Mouse (Mus musculus) adrenal gland, adult 2 months (tissue): ENCODE measurements around the gene Hsd17b1. TPM values are rescaled to one million over a fixed set of nuclear protein-coding genes. Genes with fewer than 3 reads are reported as not detected.
"Not testable (repeated sequence)": the region's sequence is repeated elsewhere in the genome, so short reads cannot be mapped to it uniquely, and the experiment has no call there.

Experiments
- DNase-seq: peaks from one replicate; pipeline ENCODE4 v3.0.0; 2021
- polyA plus RNA-seq: library from polyadenylated mRNA; depleted of rRNA; stranded (reverse); fragments of >200 nt; gene quantifications from 2 replicates; pipeline ENCODE4 v1.2.3, GENCODE M21; 2012
- total RNA-seq, 2 experiments: library from RNA; stranded (reverse); gene quantifications; 2 replicates each; pipeline ENCODE4 v1.2.3; 2021

Hsd17b1 gene
- total and polyA plus RNA-seq, 3 experiments = 1.1 to 2.5 (median 2.1) TPM

DNA sequence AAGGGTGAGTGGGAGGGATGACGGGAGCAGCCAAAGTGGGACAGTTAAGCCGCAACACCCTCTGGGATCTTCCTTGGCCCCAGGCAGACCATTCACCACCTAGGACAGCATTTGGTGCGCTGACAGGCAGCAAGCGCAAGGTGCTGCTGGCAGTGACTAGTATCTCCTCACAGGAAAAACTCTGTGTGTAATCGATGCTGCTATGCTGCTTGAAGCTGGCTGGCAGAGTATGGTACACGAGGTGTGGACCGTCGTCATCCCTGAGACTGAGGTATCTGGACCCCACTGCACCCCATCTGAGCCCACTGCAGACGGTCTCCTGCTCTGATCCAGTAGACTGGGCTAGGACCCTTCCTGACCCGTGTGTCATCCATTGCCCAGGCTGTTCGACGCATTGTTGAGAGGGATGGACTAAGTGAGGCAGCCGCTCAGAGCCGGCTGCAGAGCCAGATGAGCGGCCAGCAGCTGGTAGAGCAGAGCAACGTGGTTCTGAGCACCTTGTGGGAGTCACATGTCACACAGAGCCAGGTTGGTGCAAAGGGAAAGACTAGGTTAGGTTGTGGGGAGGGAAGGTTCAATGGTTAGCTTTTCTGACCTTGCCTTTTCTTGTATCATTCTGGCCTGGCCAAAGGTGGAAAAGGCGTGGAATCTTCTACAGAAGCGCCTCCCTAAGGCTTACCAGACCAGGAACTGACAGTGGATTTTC, 7.6 kb downstream of the Hsd17b1 start:
- DNase-seq = peak; percentile 8

DNA sequence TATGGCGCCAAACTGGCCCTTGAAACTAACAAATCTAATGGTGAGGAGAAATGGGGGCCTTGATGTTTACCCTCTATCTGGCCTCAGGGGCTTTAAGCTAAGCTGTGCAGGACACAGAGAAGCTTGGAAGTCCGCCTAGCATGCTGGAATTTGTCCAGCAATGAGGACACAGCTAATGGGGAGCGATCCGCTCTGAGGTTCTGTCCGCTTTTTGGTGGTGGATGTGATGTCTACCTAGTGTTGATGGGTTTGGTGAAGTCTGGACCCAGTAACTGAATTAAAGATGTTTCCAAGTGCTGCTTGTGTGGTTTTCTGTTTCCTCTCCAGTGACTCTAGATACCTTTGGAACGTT, 8.1 kb downstream of the Hsd17b1 start:
- peak; percentile 25 for DNase-seq

DNA sequence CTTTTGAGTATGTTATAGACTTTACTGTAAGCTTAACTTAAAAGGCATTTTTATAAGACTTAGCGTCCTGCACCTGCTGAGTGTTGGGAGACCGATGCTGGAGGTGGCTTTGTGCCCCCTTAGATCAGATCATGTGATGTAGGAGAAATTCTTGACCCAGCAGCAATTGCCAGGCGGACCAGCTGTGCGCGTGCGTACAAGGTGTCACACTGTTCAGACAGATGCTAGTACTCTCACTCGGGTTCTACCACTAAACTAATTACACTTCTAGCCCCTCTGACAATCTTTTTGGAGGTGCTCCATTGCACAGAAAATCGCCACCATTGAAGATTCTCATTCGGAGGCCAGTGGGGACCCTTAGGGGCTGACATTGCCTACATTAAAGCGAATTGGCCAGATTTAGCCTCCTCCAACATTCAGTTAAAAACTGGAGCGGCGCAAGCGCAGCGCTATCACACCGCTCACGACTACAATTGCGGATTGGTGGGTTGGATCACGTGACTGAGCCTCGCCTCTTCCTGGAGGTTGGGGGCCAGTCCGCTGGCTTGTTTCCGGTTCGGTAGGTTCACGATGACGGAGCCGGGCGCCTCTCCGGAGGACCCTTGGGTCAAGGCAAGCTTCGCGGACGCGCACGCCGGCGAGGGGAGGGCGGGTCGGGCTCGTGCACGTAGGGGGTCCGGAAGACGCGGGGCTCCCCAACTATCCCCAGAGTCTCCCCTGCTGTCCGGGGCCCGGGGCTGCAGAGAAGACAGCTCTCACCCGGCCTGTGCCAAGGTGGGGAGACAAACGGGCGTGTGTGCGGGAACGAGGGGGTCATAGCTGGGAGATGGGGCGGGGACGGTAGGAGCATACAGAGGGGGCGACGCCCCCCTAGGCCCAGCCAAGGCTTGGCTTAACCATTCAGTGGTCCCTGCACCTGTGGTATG, 8.8 kb downstream of the Hsd17b1 start, which contains the start of gene Mlx:
Mlx (plus strand) TSS at position 522 of the 926 bp plus-strand sequence.
- peak; percentile 94 for DNase-seq

DNA sequence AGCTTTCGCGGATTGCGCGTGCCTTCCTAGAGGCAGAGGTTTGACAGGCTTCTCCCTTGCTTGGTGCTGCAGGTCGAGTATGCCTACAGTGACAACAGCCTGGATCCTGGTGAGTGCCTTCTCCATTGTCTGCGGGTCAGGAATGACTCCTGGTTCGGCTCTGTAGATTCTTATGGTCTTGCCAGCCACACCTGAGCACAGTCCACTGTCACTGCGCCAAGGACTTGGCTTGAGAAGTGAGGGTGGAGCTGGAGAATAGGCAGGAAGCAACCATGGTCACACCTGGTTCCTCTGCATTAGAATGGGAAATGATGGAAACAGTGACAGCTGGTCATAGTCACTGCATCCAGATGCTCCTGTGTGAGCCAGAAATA, 9.5 kb downstream of the Hsd17b1 start:
- DNase-seq = no peak

DNA sequence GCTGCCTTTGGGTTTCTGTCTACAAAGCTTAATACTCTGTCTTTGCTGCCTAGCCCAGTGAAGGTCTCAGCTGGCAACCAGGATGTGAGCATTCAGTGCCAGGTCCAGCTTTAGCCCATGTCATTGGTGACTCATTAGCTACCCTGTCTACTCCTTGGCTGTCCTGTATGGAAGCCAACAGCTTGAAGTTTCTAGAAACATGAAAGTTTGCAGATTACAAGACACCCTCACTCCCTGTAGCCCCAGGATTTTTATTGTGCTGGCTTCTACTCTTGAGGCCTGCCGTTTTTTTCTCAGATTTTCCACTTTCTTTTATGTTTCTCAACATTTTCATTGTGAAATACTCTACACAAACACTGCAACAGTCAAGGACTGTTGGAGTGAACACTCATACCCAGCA, 11.7 kb downstream of the Hsd17b1 start:
- peak; percentile 70 for DNase-seq

DNA sequence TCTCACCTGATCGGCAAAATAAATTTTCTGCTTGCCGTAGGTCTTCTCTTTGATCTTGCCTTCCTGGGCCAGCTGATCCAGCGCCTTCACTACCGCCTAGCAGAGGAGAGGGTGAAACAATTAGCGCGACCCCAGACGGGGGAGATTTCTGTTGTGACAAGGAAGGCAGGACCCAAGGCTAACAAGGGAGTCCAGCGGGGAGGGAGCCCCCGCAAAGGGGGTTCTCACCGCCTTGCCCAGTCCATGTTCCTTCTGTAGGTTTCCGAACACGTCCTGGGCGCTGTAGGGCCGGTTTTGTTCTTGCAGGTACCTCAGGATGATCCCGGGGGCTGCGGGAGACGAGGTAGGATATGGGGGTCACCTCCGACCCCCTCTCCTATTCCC, 16.7 kb downstream of the Hsd17b1 start:
- DNase-seq = no peak

DNA sequence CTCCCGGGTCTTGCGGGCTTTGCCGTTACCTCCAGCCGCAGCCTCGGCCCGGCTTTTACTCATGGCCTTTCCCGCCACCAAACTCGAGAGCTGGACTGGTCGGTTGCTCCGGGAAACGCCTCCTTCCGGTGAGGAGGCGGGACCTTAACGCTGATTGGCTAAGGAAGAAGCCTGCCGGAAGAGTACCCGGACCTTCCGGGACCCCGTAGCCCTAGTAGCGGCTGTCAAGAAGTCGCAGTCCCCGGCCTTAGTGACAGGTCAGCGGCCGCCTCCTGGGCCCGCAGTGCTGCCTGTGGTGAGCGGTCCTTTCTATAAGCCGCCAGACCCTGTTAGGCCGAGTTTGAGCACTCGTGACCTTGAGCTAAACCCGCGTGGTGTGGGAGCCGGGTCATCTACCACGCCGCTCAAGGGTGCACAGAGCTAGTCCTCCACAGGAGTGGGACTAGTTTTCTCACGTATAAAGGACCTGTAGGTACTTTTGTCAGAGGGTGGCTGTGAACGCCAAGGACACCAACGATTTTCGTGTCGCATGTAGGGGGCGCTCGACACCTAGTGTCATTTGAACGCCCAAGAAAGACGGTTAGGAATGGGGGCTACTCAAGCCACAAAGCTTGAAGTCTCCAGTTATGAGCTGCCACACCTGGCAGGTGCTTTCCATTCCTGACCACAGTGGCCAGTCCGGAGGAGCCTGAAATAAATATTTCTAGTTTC, 17.3 kb downstream of the Hsd17b1 start, which contains the start of gene Psmc3ip:
Psmc3ip (minus strand) TSS at position 123 of the 711 bp plus-strand sequence.
- DNase-seq = peak; percentile 97

DNA sequence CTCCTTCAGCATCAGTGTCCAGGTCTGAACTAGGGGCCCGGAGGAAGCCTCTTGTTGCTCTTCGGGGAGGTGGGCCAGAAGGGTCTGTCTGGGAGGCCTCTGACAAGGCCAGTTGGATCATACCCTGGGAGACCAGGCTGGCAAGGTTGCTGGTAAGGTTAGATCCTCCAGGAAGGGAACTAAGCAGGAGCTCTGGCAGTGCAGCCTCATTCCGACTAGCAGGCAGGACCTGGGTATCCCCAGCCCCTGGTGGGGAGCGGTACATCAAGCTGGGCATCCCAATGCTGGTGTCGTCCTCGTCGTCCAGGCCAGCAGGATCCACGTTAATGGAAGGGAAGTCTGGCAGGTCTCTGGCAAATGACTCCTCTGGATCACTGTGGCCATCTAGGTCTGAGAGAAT, 20.0 kb downstream of the Hsd17b1 start:
- no peak for DNase-seq

DNA sequence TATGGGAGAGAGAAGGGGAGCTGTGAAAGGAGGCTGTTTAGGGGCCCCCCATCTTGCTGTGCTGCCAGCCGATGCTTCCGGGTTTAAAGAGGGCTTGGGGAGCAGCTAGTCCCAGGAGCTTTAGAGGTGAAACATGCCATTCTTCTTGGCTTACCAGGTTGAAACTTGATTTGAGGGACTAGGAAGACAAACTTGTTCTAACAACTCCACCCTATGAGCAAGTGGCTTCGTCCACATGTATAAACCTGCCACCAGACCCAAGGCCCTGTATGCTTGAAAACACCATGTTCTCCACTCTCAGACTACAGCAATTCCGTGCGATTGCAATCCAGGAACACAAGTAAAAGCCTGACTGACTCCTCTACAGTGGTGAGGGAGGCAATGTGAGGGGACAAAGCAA, 24.8 kb downstream of the Hsd17b1 start:
- no peak for DNase-seq

DNA sequence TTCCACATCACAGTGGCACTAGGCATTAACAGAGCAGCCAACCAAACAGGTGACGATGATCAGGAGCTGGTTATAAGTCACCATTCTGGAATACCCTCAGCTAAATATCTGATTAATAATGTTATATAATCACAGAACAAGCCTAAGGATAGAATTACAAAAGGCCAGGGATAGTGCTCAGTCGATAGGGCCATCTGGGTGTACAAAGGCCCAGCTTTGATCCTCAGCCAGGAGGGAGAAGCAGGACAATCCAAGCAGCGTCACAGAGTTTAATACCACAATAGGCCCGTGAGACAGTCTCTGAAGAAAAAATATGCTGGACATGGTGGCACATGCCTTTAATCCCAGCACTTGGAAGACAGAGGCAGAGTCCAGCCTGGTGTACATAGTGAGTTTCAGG, 31.1 kb downstream of the Hsd17b1 start:
- no peak for DNase-seq

DNA sequence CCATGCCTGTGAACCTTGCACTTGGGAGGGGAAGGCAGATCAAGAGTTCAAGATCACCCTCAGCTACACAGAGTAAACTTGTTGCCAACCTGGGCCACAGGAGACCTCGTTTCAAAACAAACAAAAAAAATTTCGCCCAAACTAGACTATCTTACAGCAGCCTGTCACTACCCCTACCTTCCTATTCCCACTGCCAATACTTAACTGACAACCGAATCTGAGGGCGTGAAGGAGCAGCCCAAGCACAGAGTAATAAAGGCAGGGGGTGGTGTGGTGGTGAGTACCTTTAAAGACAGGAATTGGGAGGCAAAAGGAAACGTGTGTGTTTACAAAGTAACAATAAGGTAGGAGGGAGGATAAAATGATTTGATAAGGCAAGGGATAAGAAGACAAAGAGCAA, 32.5 kb downstream of the Hsd17b1 start:
- no peak for DNase-seq

DNA sequence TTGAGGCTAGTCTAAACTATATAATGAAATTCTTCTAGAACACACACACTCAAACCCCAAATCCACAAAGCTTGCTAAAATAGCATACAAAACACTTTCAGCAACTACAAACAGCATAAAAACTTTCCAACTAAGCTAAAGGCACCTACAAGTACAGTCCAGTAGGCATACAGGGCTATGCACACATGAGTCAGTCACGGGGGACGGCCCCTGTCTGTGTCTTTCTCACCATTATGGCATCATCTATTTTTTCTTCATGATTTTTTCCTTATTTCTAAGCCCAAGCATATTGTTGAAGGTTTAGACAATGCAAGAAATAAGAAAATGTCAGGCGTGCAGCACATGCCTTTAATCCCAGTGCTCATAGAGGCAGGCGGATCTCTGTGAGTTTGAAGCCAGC, 33.0 kb downstream of the Hsd17b1 start:
- no peak for DNase-seq

DNA sequence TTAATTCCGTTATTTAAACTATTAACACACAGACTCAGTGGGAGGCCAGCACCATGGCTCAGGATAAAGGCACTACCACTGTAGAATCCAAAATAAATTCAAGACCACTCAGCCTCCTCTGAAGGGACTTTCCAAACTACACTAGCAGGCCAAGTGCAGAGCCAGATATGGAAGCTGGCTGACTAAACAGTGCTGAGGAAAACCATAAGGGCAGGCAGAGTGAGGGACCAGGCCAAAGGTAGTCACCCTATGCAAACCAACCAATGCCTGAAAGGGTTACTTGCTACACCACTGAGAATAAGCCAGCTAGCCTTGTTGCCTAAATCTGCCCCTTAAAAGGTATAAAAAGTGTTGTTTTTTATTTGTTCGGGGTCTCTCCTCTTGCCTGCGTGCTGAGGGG, 34.0 kb downstream of the Hsd17b1 start:
- DNase-seq = no peak

DNA sequence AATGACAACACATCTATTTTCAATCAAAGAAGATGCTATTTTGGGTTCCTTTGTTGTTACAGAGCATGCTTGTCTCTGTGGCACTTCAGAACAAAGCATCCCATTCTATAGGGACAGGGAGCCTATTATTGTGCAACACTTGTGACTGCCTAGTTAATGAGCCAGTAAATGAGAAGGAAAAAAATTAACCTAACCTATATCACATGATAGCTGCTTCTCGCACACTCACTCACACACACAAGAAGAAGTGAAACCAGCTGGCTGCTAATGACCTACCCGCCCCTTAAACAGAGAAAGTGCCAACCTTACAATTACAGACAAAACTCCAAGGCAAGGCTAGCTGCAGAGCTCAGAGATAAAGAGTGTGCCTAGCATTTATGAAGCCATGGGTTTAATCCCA, 37.4 kb downstream of the Hsd17b1 start:
- no peak for DNase-seq

DNA sequence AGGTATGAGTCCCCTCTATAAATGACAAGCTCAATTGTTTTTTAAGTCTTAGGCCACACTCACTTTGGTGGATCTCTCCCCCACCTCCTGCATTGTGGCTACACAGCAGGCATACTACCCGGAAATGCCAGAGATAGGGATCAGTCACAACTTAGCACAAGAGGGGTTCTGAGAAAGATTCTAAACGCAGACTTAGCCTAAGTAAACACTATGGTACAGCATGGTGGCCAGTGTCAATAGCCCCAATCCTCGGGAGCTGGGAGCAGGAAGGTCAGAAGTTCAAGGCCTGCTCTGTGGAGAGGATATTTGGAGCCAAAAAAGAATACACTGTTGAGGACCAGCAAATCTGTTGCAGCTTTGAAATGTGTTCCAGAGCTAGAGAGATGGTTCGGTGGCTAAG, 39.9 kb downstream of the Hsd17b1 start:
- no peak for DNase-seq

DNA sequence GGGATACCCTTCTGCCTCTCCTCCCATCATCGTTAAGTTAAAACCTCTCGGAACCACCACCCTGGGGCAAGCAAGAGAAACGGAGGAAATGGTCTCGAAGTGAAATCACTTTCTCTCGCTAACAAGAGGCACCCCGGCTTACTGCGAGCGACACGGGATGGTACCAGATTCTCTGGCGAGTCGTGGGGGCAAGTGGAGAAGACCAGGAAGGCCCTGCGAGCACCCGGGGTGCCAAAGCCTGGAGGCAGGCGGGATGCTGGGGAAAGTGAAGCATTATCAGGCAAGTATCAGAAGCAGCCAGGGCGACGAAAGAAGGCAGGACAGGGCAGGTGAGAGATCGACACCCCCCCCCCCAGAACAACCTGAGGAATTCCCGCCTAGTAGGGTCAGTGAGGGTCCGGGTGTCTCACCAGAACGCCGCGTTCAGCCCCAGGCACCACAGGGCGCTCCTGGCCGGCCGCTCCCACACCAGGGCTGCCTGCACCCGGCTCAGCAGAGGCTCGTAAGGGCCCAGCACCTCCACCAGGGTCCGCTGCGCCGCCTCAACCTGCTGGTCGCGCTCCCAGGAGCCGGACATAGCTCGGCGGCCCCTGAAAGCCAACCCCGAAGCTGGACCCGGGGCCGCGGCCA, 41.0 kb downstream of the Hsd17b1 start:
- DNase-seq = no peak

DNA sequence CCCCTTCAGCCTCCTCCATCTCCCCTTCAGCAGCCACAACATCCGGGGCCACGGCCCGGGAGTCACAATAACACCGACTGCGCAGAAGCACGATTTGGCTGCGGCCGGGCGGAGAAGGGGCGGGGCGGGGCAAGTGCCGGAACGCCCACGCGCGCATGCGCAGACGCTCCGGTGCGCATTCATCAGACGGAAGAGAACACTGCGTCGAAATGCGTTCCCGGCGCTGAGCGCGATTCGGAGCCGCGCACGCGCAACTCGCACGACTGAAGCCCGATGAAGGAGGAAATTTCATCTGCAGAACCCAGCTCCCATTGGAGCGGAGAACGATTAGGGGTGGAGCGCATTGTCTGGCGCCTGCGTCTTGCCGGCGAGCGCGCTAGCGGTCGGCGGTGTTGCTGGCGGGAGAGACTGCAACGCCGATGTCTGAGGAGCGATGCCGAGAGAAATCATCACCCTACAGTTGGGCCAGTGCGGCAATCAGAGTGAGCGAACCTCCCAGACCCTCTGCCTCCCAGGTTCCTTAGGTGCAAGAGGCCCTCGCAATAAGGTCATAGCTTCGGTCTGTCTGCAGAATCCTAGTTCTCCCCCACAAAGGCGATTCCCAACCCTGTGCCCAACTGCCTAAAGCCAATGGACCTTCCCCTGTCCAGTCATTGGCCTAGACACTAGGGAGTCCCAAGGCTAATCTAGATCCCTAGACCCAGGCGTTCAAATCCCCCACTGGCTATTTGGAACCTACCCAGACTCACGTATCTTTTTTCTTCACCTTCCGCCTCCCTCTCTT, 41.7 kb downstream of the Hsd17b1 start, which contains the start of the genes Retreg3 and Tubg1:
Retreg3 (minus strand) TSS at position 133 of the 784 bp plus-strand sequence.
Tubg1 (plus strand) TSS at position 178 of the 784 bp plus-strand sequence.
- DNase-seq = peak; percentile 99

DNA sequence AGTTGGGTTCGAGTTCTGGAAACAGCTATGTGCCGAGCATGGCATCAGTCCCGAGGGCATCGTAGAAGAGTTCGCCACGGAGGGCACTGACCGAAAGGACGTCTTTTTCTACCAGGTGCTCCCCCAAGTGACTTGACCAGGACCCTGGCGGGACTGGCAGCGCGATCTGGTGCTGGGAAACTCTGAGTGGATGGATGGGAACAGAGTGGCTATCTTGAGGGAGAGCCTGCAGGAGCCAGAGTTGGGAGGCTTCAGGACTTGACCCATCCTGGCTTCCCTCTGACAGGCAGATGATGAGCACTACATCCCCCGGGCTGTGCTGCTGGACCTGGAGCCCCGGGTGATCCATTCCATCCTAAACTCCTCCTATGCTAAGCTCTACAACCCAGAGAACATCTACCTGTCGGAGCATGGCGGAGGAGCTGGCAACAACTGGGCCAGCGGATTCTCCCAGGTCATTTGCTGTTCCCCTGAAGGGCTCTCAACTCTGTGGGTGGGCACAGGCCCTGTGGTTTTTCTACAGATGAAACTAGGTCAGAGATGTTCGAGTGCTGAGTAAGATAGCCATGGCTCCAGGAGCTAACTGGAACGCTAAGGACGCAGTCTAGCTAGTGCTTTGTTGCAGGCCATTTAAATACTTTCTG, 42.5 kb downstream of the Hsd17b1 start:
- no peak for DNase-seq

DNA sequence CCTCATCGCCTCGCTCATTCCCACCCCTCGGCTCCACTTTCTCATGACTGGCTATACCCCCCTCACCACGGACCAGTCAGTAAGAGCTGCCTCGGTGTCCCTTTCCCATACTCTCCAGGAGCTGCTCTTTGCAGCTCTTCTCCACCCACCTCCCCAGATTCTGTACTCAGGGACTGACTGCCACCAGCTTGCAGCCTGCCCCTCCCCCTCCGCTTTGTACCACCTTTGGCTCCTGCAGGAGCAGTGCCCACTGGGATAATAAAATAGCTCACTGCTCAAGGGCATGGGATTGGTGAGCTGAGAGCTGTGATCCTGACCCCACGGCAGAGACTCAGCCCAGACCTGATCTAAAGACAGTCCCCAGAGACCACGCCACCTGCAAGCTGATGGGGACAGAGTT, 46.3 kb downstream of the Hsd17b1 start:
- not testable (repeated sequence) for DNase-seq

DNA sequence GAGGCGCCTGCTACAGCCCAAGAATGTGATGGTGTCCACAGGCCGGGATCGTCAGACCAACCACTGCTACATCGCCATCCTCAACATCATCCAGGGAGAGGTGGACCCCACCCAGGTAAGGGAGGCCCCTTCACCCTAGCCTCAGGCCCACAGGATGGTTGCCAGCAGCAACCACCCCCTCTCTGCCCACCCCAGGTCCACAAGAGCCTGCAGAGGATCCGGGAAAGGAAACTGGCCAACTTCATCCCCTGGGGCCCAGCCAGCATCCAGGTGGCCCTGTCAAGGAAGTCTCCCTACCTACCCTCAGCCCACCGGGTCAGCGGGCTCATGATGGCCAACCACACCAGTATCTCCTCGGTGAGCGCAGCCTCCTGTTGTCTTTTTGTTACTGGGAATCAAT, 46.8 kb downstream of the Hsd17b1 start:
- not testable (repeated sequence) for DNase-seq

DNA sequence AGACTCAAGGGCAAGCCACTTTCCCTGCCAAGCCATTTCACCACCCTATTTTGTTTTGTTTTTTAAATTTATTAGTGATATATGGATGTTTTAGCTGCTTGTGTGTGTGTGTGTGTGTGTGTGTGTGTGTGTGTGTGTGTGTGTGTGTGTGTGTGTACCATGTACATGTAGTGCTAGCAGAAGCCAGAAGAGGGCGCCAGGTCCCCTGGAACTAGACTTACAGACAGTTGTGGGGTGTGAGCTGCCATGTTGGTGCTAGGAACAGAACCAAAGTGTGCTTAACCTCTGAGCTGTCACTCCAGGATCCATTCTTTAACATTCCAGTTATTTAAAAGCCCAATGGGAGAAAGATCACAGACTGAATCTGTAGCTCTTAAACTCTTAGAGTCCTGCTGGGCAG, 48.9 kb downstream of the Hsd17b1 start:
- no peak for DNase-seq
